Mouse (Mus musculus): ENCODE data around the gene Ifitm2.

Gene Ifitm2

GRCm38 (mm10) chr7:140907697-140908096, 48.1 kb downstream of the Ifitm2 start:
- peak; percentile 34 to 68 for DNase-seq (ENCODE audit: inconsistent age in 2 of 2, low spot score in 1 of 2)

GRCm38 (mm10) chr7:140907131-140907530, 48.7 kb downstream of the Ifitm2 start:
- DNase-seq (ENCODE audit: inconsistent age in 2 of 2, low spot score in 1 of 2): peak; percentile 82 to 88

GRCm38 (mm10) chr7:140905642-140906081, 50.1 kb downstream of the Ifitm2 start:
- DNase-seq (ENCODE audit: inconsistent age in 2 of 2, low spot score in 1 of 2): peak in 1 of 2 experiments; percentile 63
